Mouse (Mus musculus) thymus, adult 2 months (tissue): ENCODE data around the gene Kcnt2.

Experiments used
- CTCF ChIP-seq: fragments of 200-500 bp; IDR thresholded peaks from 2 replicates; pipeline ENCODE4 v1.5.1; 2012; ENCODE audit warnings: mild to moderate bottlenecking, control low read depth, low read length, moderate library complexity, borderline replicate concordance; ENCODE audit not compliant: control insufficient read depth, poor library complexity, insufficient read depth; ENCODE audit errors: extremely low read depth
- POLR2A ChIP-seq: fragments of 200-500 bp; IDR thresholded peaks from 2 replicates; pipeline ENCODE4 v1.6.1; 2012; ENCODE audit warnings: mild to moderate bottlenecking, low read length, control low read depth, moderate library complexity; ENCODE audit not compliant: control insufficient read depth, poor library complexity, insufficient read depth; ENCODE audit errors: extremely low read depth

DNA sequence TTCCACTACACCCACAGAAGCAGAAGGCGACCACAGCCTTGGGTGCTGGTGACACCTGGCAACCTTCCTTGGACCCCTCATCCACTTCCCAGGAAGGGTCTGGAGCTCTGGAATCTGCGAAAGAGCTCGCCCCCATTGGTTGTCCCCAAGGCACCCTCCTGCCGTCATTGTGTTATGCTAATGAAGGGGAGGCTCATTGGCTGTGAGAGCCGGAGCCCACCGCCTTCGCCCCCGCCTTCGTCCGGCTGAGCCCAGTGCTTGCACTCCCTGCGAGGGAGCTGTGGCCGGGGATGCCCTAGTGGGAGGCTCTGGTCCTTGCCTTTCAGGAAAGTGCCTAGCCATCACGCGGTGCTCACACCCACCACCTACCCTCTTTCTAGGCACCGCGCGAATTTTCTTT lies 493 bp upstream of the Kcnt2 start:
- TF ChIP-seq POLR2A (no peak), CTCF (no peak)
